Mouse (Mus musculus) ES-Bruce4 (cell line): ENCODE measurements around the gene Gm9049. TPM values are rescaled to one million over a fixed set of nuclear protein-coding genes. Genes with fewer than 3 reads are reported as not detected.
"Not testable (repeated sequence)": the region's sequence is repeated elsewhere in the genome, so short reads cannot be mapped to it uniquely, and the experiment has no call there.

Source experiments
- H3K27ac ChIP-seq: 2 replicates; pipeline ENCODE4 v1.5.1; 2012; ENCODE audit warnings: low read length, inconsistent platforms; ENCODE audit not compliant: insufficient read depth
- H3K27me3 ChIP-seq: 2 replicates; pipeline ENCODE4 v1.6.1; 2012; ENCODE audit warnings: mild to moderate bottlenecking, low read length, inconsistent platforms; ENCODE audit not compliant: control insufficient read depth, poor library complexity, insufficient read depth, severe bottlenecking
- H3K36me3 ChIP-seq: 2 replicates; pipeline ENCODE4 v1.6.1; 2012; ENCODE audit warnings: inconsistent platforms, mild to moderate bottlenecking, low read length, moderate library complexity; ENCODE audit not compliant: control insufficient read depth, poor library complexity, insufficient read depth, severe bottlenecking
- H3K4me1 ChIP-seq: one replicate; pipeline ENCODE4 v1.8.1; 2011; ENCODE audit warnings: low read length; ENCODE audit not compliant: control insufficient read depth, insufficient read depth
- H3K4me3 ChIP-seq: 2 replicates; pipeline ENCODE4 v1.5.1; 2011; ENCODE audit warnings: low read depth, mild to moderate bottlenecking, low read length
- H3K9ac ChIP-seq: 2 replicates; pipeline ENCODE4 v1.6.1; 2012; ENCODE audit warnings: low read depth, mild to moderate bottlenecking, inconsistent platforms; ENCODE audit not compliant: poor library complexity, severe bottlenecking
- H3K9me3 ChIP-seq: replicated peaks from 2 replicates; pipeline ENCODE4 v1.6.1; 2012; ENCODE audit warnings: mild to moderate bottlenecking, low read length, inconsistent platforms; ENCODE audit not compliant: control insufficient read depth, poor library complexity, insufficient read depth, severe bottlenecking
- CTCF ChIP-seq: IDR thresholded peaks from one replicate; pipeline ENCODE4 v1.8.1; 2011; ENCODE audit warnings: low read depth, low read length
- EP300 ChIP-seq: IDR thresholded peaks from 2 replicates; pipeline ENCODE4 v1.6.1; 2011; ENCODE audit warnings: low read depth, low read length; ENCODE audit not compliant: insufficient read depth
- POLR2A ChIP-seq: IDR thresholded peaks from one replicate; pipeline ENCODE4 v1.8.1; 2011; ENCODE audit warnings: low read length; ENCODE audit not compliant: insufficient read depth
- polyA plus RNA-seq: library from polyadenylated mRNA; stranded (reverse); fragments of >200 nt; gene quantifications from 2 replicates; pipeline ENCODE4 v1.2.4, GENCODE M21; 2011; ENCODE audit warnings: low read depth; ENCODE audit not compliant: missing spikeins, insufficient read depth, insufficient read length

The Gm9049 gene
- polyA plus RNA-seq, 1 experiment = not detected

- Histone ChIP-seq H3K9ac (no peak overlapping the region), H3K36me3 (no peaks in the 10 kb centered on the region), H3K9me3 (no peaks in the 10 kb centered on the region), H3K4me1 (no peaks in the 10 kb centered on the region), H3K27me3 (0 out of 2 replicates have a peak, but pooled peaks cover 2% of the 10 kb centered on the region), H3K27ac (no peak overlapping the region), H3K4me3 (no peak overlapping the region)
- TF ChIP-seq POLR2A (no peak), CTCF (no peak), EP300 (no peak)
Measured at GRCm38 (mm10) chr10:118319024-118319423, 34.9 kb downstream of the Gm9049 start.

- H3K4me3 ChIP-seq, H3K36me3 ChIP-seq, H3K9me3 ChIP-seq, H3K27ac ChIP-seq, H3K9ac ChIP-seq, H3K27me3 ChIP-seq, H3K4me1 ChIP-seq: not testable (repeated sequence)
Measured at GRCm38 (mm10) chr10:118302133-118302532, 51.8 kb downstream of the Gm9049 start.

Other genes starting within 250 kb of the Gm9049 start
- 23.5 and 33.0 TPM in 2 replicates for gene Mdm1, start 212.3 kb downstream of the Gm9049 start, polyA plus RNA-seq
- not detected in 2 replicates for gene Il22, start 149.2 kb downstream of the Gm9049 start, polyA plus RNA-seq
- not detected in 2 replicates for gene Gm32717, start 113.3 kb downstream of the Gm9049 start, polyA plus RNA-seq
- not detected in 2 replicates for gene Gm32802, start 95.4 kb downstream of the Gm9049 start, polyA plus RNA-seq
- not detected in 2 replicates for gene Iltifb, start 59.1 kb downstream of the Gm9049 start, polyA plus RNA-seq
- not detected in 2 replicates for gene Gm9040, start 27.1 kb downstream of the Gm9049 start, polyA plus RNA-seq
- not detected in 2 replicates for gene Gm9044, start 21.7 kb downstream of the Gm9049 start, polyA plus RNA-seq
- not detected in 2 replicates for gene Gm9045, start 16.3 kb downstream of the Gm9049 start, polyA plus RNA-seq
- not detected in 2 replicates for gene Gm9046, start 10.8 kb downstream of the Gm9049 start, polyA plus RNA-seq
- not detected in 2 replicates for gene Gm9048, start 5.4 kb downstream of the Gm9049 start, polyA plus RNA-seq
- not detected in 2 replicates for gene Ifng, start 86.9 kb upstream of the Gm9049 start, polyA plus RNA-seq